Mouse (Mus musculus): ENCODE results near the gene Cdk4.

- TF ChIP-seq EP300 (IDR thresholded peaks at IDR 0.05; ENCODE audit: low read depth) (no peak), CTCF (IDR thresholded peaks at IDR 0.05; ENCODE audit: low read depth) (no peak)
Observed at GRCm38 (mm10) chr10:127017071-127017470, 46.3 kb upstream of the Cdk4 start.
